Mouse (Mus musculus) hindbrain, embryonic 12.5 days (tissue): ENCODE data around the gene Map4. TPM values are rescaled to one million over a fixed set of nuclear protein-coding genes. Genes with fewer than 3 reads are reported as not detected.
A peak's percentile ranks its signal among the peaks of the same experiment; 100 is the strongest.

Source experiments
- ATAC-seq: fragments of 200-750 bp; cut with Nextera tagmentation; 2 replicates; pipeline ENCODE4 v1.8.0; 2017; ENCODE audit warnings: moderate TSS enrichment; ENCODE audit not compliant: low FRiP score
- H3K27ac ChIP-seq: fragments of 300-500 bp; sonication (generic); 2 replicates; pipeline ENCODE4 v1.5.1; 2016; ENCODE audit warnings: mild to moderate bottlenecking
- H3K27me3 ChIP-seq: fragments of 300-500 bp; sonication (generic); 2 replicates; pipeline ENCODE4 v1.6.1; 2016; ENCODE audit warnings: mild to moderate bottlenecking
- H3K36me3 ChIP-seq: fragments of 300-500 bp; sonication (generic); 2 replicates; pipeline ENCODE4 v1.6.1; 2016; ENCODE audit warnings: mild to moderate bottlenecking
- H3K4me1 ChIP-seq: fragments of 300-500 bp; sonication (generic); 2 replicates; pipeline ENCODE4 v1.6.1; 2016
- H3K4me2 ChIP-seq: fragments of 300-500 bp; sonication (generic); replicated peaks from 2 replicates; pipeline ENCODE4 v1.6.1; 2016; ENCODE audit warnings: mild to moderate bottlenecking
- H3K4me3 ChIP-seq: fragments of 300-500 bp; sonication (generic); 2 replicates; pipeline ENCODE4 v1.5.1; 2016; ENCODE audit warnings: mild to moderate bottlenecking
- H3K9ac ChIP-seq: fragments of 300-500 bp; sonication (generic); 2 replicates; pipeline ENCODE4 v1.6.1; 2016; ENCODE audit warnings: mild to moderate bottlenecking, moderate library complexity
- H3K9me3 ChIP-seq: fragments of 300-500 bp; sonication (generic); replicated peaks from 2 replicates; pipeline ENCODE4 v1.6.1; 2016; ENCODE audit warnings: mild to moderate bottlenecking
- WGBS: fragments of 180-500 bp; shearing (Covaris S2); methylation state at CpG from one replicate; pipeline ENCODE4 v1.1.7; 2016; 5-methylcytosine and 5-hydroxymethylcytosine counted together
- polyA plus RNA-seq: library from polyadenylated mRNA; unstranded; fragments of >200 nt; fragmentation: Nextera tagmentation; extraction: Ambion mirVana; gene quantifications from 2 replicates; pipeline ENCODE4 v1.2.1, GENCODE M21; 2016

Map4 gene
- polyA plus RNA-seq, 1 experiment from 2014 or later: 137 TPM

- WGBS: 88% methylated on average over 25 of the region's 25 CpGs
Measured at GRCm38 (mm10) chr9:110084201-110084964, 153.1 kb downstream of the Map4 start.

GRCm38 (mm10) chr9:110085693-110086092 lies 154.4 kb downstream of the Map4 start:
- no peak for ATAC-seq
- Histone ChIP-seq H3K4me2 (no peak overlapping the region), H3K4me3 (no peak overlapping the region), H3K27ac (no peak overlapping the region), H3K9me3 (no peaks in the 10 kb centered on the region), H3K4me1 (0 out of 2 replicates have a peak, but pooled peaks cover 2% of the 10 kb centered on the region), H3K27me3 (no peaks in the 10 kb centered on the region), H3K9ac (no peak overlapping the region), H3K36me3 (peaks cover 100% of the 10 kb centered on the region)
- WGBS: 96% methylated on average over 7 of the region's 8 CpGs

More at GRCm38 (mm10) chr9:110084201-110084964, 153.1 kb downstream of the Map4 start:
- H3K4me1 ChIP-seq: 0 out of 2 replicates have a peak, but pooled peaks cover 2% of the 10 kb centered on the region
- H3K4me2 ChIP-seq: no peak overlapping the region
- H3K9me3 ChIP-seq: no peaks in the 10 kb centered on the region
- H3K9ac ChIP-seq: no peak overlapping the region
- no peaks in the 10 kb centered on the region for H3K27me3 ChIP-seq
- H3K27ac ChIP-seq: no peak overlapping the region
- no peak for ATAC-seq
- peaks cover 99% of the 10 kb centered on the region for H3K36me3 ChIP-seq
- no peak overlapping the region for H3K4me3 ChIP-seq

- Histone ChIP-seq H3K36me3 (peaks cover 94% of the 10 kb centered on the region), H3K4me2 (no peak overlapping the region), H3K9me3 (no peaks in the 10 kb centered on the region), H3K4me3 (no peak overlapping the region), H3K27me3 (no peaks in the 10 kb centered on the region), H3K9ac (no peak overlapping the region), H3K27ac (no peak overlapping the region), H3K4me1 (no peaks in the 10 kb centered on the region)
- no peak for ATAC-seq
- WGBS: 81% methylated on average over 4 of the region's 4 CpGs
Measured at GRCm38 (mm10) chr9:110093303-110093702, 162.0 kb downstream of the Map4 start.

GRCm38 (mm10) chr9:110094761-110095160 lies 163.5 kb downstream of the Map4 start:
- no peak overlapping the region for H3K4me3 ChIP-seq
- no peak for ATAC-seq
- H3K4me1 ChIP-seq: no peaks in the 10 kb centered on the region
- H3K36me3 ChIP-seq: peaks cover 92% of the 10 kb centered on the region
- H3K9ac ChIP-seq: no peak overlapping the region
- no peaks in the 10 kb centered on the region for H3K9me3 ChIP-seq
- H3K4me2 ChIP-seq: no peak overlapping the region
- WGBS: 90% methylated on average over 4 of the region's 4 CpGs
- H3K27me3 ChIP-seq: no peaks in the 10 kb centered on the region
- no peak overlapping the region for H3K27ac ChIP-seq

- no peak overlapping the region for H3K4me2 ChIP-seq
- no peaks in the 10 kb centered on the region for H3K27me3 ChIP-seq
- 89% methylated on average over 3 of the region's 3 CpGs for WGBS
- no peak overlapping the region for H3K27ac ChIP-seq
- H3K9ac ChIP-seq: no peak overlapping the region
- no peak overlapping the region for H3K4me3 ChIP-seq
- peaks cover 10% of the 10 kb centered on the region for H3K4me1 ChIP-seq
- no peak for ATAC-seq
- H3K9me3 ChIP-seq: no peaks in the 10 kb centered on the region
- H3K36me3 ChIP-seq: peaks cover 78% of the 10 kb centered on the region
Measured at GRCm38 (mm10) chr9:110097791-110098190, 166.5 kb downstream of the Map4 start.

DNA sequence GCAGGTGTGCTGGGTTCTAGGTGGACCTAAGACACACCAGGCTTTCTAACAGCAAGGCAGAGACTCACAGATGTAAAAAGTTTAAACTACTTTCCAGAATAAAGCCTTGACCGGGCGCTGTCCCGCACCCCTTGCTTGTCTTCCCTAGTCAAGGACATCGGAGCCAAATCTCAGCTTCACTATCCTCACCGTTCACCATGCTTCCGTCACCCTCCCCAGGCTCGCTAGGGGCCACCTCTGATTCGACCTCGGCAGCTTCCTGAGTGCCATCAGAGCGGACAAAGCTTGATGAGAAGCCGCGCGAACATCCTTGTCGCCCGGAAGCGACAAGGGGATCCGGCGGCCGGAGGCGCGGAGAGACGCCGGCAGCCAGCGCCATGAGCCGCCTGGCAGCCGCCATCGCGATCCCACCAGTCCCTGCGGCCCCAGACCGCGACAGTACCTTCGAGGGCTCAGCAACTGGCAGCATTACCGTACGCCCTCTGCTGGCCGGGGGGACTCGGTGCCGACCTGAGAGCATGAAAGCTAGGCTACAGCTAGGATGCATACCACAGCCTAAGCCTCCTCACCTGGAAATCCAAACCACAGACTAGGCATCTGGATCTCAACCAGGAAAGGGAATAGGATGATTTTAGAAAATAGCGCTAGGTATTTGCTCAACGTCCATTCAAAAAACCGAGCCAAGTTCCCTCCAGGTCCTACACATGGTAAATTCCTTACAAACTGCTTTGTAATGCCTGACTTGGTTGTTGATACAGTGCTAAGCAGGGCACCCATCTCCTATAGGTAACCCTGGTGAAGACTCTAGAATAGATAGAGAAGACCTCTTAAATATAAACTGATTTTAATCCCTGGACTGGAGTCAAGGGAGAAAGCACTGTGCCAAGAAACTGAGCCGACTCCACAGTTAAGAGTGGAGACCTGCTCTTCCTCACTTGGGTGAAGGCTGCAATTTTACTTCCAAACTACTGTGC lies 169.7 kb downstream of the Map4 start:
- 3% methylated on average over 41 of the region's 41 CpGs for WGBS
- Histone ChIP-seq H3K4me1 (peaks cover 10% of the 10 kb centered on the region), H3K27ac (peak overlapping the region; percentile 60; the same call in 1 of the 2 replicates), H3K4me2 (peak overlapping the region; percentile 91), H3K9ac (peak overlapping the region; percentile 92), H3K27me3 (no peaks in the 10 kb centered on the region), H3K36me3 (peaks cover 80% of the 10 kb centered on the region), H3K4me3 (peak overlapping the region; percentile 88), H3K9me3 (no peaks in the 10 kb centered on the region)
- peak; percentile 93 for ATAC-seq

GRCm38 (mm10) chr9:110116353-110116976 lies 185.2 kb downstream of the Map4 start:
- H3K9ac ChIP-seq: peak overlapping the region; percentile 95
- no peaks in the 10 kb centered on the region for H3K27me3 ChIP-seq
- H3K4me3 ChIP-seq: peak overlapping the region; percentile 87
- H3K9me3 ChIP-seq: no peaks in the 10 kb centered on the region
- WGBS: 9% methylated on average over 10 of the region's 10 CpGs
- no peak; the same call in 1 of the 2 replicates for ATAC-seq
- H3K4me2 ChIP-seq: peak overlapping the region; percentile 78
- H3K4me1 ChIP-seq: peaks cover 20% of the 10 kb centered on the region
- H3K36me3 ChIP-seq: peaks cover 26% of the 10 kb centered on the region
- H3K27ac ChIP-seq: peak overlapping the region; percentile 98

- WGBS: under 1% methylated on average over 79 of the region's 79 CpGs
Measured at GRCm38 (mm10) chr9:110116977-110117778, 185.9 kb downstream of the Map4 start, which contains the start of gene Smarcc1. TSS of gene Smarcc1 (plus strand) at chr9:110117708.

DNA sequence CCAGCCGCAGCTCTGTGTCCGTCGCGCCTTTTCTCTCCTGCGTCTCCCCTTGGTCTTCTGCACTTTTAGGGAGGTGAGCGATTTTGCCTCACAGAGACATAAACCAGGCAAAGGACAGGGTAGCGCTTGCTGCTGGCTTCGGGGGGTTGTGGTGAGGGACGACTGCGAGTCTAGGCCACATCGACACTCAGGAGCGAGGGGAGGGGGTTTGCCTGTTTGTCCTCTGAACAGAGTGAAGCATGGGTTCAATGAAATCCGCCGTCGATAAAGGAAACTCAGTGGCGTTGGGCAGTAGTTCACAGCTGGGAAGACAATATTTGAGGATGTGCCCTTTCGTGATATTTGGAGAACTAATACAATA lies 186.5 kb downstream of the Map4 start, which contains the start of gene Dhx30:
Gene Dhx30, minus strand, starts transcription at position 52 of the 361 bp plus-strand sequence.
- peaks cover 15% of the 10 kb centered on the region for H3K36me3 ChIP-seq
- H3K4me1 ChIP-seq: peaks cover 20% of the 10 kb centered on the region
- H3K27me3 ChIP-seq: no peaks in the 10 kb centered on the region
- peak; percentile 33 for ATAC-seq
- WGBS: 1% methylated on average over 17 of the region's 17 CpGs
- H3K9me3 ChIP-seq: no peaks in the 10 kb centered on the region
- peak within 1 kb of the TSS; percentile 78 for H3K4me2 ChIP-seq
- H3K9ac ChIP-seq: peak within 1 kb of the TSS; percentile 95
- H3K27ac ChIP-seq: peak within 1 kb of the TSS; percentile 98
- peak within 1 kb of the TSS; percentile 87 for H3K4me3 ChIP-seq

More at GRCm38 (mm10) chr9:110116977-110117778, 185.9 kb downstream of the Map4 start, which contains the start of gene Smarcc1:
- Histone ChIP-seq H3K4me2 (peak within 1 kb of the TSS; percentile 78), H3K27ac (peak within 1 kb of the TSS; percentile 98), H3K9me3 (no peaks in the 10 kb centered on the region), H3K4me3 (peak within 1 kb of the TSS; percentile 87), H3K36me3 (peaks cover 20% of the 10 kb centered on the region), H3K4me1 (peaks cover 20% of the 10 kb centered on the region), H3K9ac (peak within 1 kb of the TSS; percentile 95), H3K27me3 (no peaks in the 10 kb centered on the region)
- peak; percentile 97 for ATAC-seq

GRCm38 (mm10) chr9:110118249-110118648 lies 187.0 kb downstream of the Map4 start:
- Histone ChIP-seq H3K27me3 (no peaks in the 10 kb centered on the region), H3K4me1 (peaks cover 20% of the 10 kb centered on the region), H3K27ac (peak overlapping the region; percentile 98), H3K9ac (peak overlapping the region; percentile 95), H3K4me2 (peak overlapping the region; percentile 78), H3K4me3 (peak overlapping the region; percentile 87), H3K36me3 (peaks cover 10% of the 10 kb centered on the region), H3K9me3 (no peaks in the 10 kb centered on the region)
- 45% methylated on average over 1 of the region's 1 CpGs for WGBS
- ATAC-seq: no peak

DNA sequence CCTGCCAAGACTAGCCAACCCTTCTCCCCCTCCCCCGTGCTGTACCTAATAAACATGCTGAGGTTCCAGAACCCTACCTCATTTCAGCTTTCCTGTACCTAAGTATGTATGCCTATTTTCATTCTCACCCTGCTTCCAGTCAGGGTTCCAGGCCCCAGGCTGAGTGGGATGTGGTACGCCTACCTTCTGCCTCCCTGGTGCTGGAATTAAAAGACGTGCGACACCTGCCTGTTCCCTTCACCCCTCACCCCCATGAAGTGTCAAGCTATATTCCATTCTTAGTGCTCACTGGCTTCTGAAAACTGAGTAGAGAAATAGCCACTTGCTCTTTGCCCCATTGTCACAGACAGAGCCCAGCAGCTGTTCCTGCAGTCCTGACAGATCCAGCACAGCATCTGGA lies 190.2 kb downstream of the Map4 start:
- Histone ChIP-seq H3K36me3 (no peaks in the 10 kb centered on the region), H3K27me3 (no peaks in the 10 kb centered on the region), H3K27ac (no peak overlapping the region), H3K9me3 (no peaks in the 10 kb centered on the region), H3K4me2 (no peak overlapping the region), H3K9ac (no peak overlapping the region), H3K4me3 (no peak overlapping the region), H3K4me1 (peaks cover 13% of the 10 kb centered on the region)
- no peak for ATAC-seq
- 70% methylated on average over 4 of the region's 4 CpGs for WGBS
